Mouse (Mus musculus) liver, adult 2 months (tissue): ENCODE results near the gene Acp5.

Experiments
- CTCF ChIP-seq: fragments of 200-500 bp; IDR thresholded peaks from 2 replicates; pipeline ENCODE4 v1.5.1; 2011; ENCODE audit warnings: low read depth, low read length, control low read depth
- POLR2A ChIP-seq: fragments of 200-500 bp; IDR thresholded peaks from 2 replicates; pipeline ENCODE4 v1.6.1; 2011; ENCODE audit warnings: low read length, control low read depth; ENCODE audit not compliant: insufficient read depth; ENCODE audit errors: extremely low read depth

DNA sequence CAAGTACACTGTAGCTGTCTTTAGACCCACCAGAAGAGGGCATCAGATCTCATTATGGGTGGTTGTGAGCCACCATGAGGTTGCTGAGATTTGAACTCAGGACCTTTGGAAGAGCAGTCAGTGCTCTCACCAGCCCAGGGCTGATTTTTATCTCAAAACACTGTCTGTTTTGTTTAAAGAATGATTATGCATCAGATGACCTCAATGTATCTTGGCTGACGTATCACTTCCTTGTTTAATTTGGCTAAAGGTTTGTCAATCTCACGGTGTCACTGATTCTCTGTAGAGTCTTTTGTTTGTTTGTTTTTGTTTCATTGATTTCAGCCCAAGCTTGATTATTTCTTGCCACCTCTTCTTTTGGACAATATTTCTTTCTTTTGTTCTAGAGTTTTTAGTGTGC lies 15.4 kb upstream of the Acp5 start:
- TF ChIP-seq POLR2A, result no peak
- no peak for TF ChIP-seq CTCF
